Mouse (Mus musculus) small intestine, adult 2 months (tissue): ENCODE measurements around the gene Gpr87.

Source experiments
- CTCF ChIP-seq: fragments of 200-500 bp; IDR thresholded peaks from 2 replicates; pipeline ENCODE4 v1.5.1; 2012; ENCODE audit warnings: low read depth, mild to moderate bottlenecking, control low read depth, inconsistent platforms, low read length, moderate library complexity, mixed read lengths; ENCODE audit not compliant: insufficient replicate concordance, insufficient read length; ENCODE audit errors: extremely low read depth
- POLR2A ChIP-seq: fragments of 200-500 bp; IDR thresholded peaks from 2 replicates; pipeline ENCODE4 v1.6.1; 2012; ENCODE audit warnings: low read depth, mild to moderate bottlenecking, control low read depth, inconsistent platforms, low read length, moderate library complexity

GRCm38 (mm10) chr3:59131966-59132365 is 62.9 kb downstream of the Gpr87 start:
- TF ChIP-seq CTCF, result no peak
- no peak for TF ChIP-seq POLR2A
